Mouse (Mus musculus) heart, adult 2 months (tissue): ENCODE results near the gene Gadd45g.

Experiments
- CTCF ChIP-seq: fragments of 200-600 bp; IDR thresholded peaks from 2 replicates; pipeline ENCODE4 v1.8.1; 2022; ENCODE audit warnings: antibody characterized with exemption, mild to moderate bottlenecking, moderate library complexity
- POLR2A ChIP-seq: fragments of 200-500 bp; IDR thresholded peaks from 2 replicates; pipeline ENCODE4 v1.6.1; 2011; ENCODE audit warnings: mild to moderate bottlenecking, low read depth, low read length, control low read depth; ENCODE audit not compliant: insufficient read depth

DNA sequence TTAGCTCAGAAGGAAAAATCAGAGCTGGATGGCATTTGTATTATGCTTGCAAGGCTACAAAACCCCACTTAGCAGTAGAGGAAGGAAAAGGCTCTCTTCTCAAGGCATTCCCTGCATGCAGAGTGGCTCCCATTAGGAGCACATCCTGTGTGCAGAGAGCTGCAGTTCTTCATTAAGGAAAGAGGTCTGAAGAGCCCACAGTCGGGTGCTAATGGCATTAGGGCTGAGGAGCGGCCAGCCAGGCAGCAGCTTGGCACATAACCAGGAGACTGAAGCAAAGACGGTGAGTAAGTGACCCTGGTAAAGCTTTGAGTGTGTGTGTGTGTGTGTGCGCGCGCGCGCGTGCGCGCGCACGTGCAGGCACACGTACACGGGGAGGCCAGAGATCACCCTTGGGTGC, 40.3 kb upstream of the Gadd45g start:
- TF ChIP-seq POLR2A: no peak
- TF ChIP-seq CTCF: no peak
